Mouse (Mus musculus) spleen, adult 18-20 months (tissue): ENCODE results near the gene Iqca.

Experiments used
- DNase-seq, 2 experiments: peaks; one replicate each; pipeline ENCODE4 v3.0.0; 2022; ENCODE audit warnings: mixed read lengths in 2 of 2

Gene Iqca

GRCm38 (mm10) chr1:90153099-90153744 lies at the start of gene Iqca:
TSS of gene Iqca (minus strand) at chr1:90153401.
- peak; percentile 42 to 57 for DNase-seq

DNA sequence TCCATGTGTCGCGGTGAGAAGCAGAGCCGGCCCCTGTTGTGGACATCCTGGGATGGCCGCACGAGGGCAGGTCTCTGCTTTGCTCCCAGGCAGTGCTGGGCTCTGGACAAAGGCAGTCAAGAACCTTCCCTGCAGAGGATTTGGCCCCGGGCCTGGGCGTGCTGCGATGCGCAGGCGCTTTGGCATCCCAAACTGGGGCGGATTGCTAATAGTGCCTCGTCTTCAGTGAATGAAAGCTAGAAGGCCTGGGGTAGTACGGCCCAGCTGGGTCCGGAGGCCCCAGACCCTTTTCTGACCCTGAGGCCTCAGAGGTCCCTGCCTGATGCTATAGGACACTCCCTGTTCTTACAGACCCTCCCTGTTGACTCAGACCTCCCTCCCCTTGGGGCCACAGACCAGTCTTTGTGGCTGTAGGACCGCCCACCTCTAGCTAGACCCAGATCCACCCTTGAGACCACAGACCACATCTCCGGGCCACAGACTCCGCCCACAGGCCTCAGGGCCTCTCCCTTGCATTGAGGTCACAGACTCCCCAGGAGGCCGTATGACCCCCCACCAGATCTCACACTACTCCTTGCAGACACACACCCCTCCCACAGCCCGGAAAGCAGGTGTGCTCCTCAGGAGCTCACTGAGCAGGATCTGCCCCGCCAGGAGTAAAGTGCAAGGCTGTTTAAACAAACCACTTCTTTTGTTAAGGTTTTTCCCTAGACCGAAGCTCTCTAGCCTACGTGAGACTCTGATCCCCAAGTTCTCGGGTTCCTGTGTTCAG lies 49.2 kb upstream of the Iqca start:
- DNase-seq: peak in 1 of 2 experiments; percentile 18

DNA sequence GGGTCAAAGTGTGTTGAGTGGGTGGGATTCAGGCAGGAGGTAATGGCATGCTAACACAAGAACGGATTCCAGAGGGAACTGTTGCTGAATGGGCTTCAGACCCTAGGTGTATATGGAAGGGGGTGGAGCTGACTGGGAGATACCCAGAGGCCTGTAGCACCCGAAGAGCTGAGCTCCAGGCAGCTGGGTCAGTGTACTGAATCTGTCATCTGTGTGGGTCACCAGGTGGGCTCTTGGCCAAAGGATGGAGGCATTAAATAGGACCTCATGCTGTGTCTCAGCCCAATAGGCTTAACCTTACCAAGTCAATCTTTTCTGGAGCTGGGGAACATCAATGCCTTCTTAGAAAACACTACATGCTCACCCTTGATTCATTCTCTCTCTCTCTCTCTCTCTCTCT lies 48.5 kb upstream of the Iqca start:
- DNase-seq: no peak

- DNase-seq: no peak
Observed at GRCm38 (mm10) chr1:90201246-90201645, 48.0 kb upstream of the Iqca start.

DNA sequence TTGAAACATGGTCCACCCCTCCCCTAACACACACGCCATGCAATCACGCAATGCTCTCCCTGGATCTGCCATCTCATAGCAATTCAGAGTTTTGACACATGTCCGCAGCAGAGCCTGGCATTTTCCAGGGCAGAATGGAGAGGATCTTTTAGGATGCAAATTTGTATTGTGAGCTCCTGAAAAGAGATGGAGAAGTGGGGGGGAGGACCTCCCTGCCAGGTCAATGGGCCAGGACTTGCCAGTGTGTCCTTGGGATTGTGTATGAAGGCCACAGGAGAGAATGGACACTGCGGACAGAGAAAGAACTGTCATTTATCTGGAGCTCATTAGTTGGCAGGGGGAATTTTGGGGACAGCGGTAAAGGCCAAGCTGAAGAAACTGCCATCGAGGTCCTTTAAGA lies 35.8 kb upstream of the Iqca start:
- no peak for DNase-seq

GRCm38 (mm10) chr1:90186874-90187273 lies 33.7 kb upstream of the Iqca start:
- DNase-seq: no peak

DNA sequence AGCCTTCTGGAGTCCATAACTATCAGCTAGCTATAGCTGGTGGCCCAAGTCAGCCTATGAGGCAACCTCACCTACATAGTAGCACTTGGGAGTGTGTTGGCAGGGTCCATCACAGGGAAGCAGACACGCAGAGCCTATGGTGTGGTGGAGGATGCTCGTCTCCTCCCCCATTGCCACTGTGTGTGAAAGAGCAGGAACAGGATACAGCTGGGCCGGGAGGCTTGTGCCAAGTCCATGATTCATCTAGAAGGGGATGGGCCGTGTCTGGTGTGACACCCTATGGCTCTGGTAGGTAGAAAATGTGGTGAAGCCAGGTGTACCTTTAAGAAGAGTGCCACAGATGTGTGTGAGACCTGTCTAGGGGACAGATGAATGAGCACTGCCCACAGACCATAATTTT lies 33.0 kb upstream of the Iqca start:
- no peak for DNase-seq

DNA sequence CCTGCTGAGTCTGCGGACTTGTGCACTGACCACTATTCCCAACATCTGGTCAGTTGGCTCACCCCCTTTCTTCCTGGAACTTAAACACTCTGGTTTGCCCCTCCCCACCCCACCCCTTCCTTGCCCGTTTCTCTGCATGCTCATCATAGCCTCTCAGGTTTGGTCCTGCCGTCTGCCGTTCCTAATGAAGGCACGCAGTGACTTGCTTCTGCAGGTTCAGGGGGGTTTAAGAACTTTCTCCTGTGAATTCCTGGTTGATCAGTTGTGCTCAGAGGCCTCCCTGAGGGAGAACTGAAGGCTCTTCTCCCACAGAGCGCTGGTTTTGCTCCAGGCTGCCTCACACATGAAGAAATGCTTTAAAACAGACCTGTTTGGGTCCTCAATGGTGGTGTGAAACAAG lies 30.4 kb upstream of the Iqca start:
- DNase-seq: no peak

DNA sequence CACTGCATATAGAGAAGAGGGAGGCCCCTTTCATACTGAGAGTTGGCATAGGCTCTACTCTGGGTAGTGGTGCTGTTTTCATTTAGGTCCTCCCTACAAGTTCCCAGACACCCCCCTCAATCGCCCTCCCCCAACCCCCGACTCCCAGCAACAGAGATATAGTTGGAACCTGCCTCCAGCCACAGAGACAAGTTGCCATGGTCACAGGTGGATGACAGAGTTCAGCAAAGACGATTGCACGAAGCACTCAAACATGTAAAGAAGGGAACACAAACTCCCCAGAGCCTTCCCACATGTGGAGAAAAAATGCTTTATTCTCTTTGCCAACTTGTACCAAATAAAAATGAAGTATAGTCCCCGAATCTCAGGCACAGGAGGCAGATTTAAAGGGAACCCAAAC lies 29.3 kb upstream of the Iqca start:
- no peak for DNase-seq

- peak; percentile 13 to 49 for DNase-seq
Observed at GRCm38 (mm10) chr1:90180966-90181699, 27.9 kb upstream of the Iqca start.

DNA sequence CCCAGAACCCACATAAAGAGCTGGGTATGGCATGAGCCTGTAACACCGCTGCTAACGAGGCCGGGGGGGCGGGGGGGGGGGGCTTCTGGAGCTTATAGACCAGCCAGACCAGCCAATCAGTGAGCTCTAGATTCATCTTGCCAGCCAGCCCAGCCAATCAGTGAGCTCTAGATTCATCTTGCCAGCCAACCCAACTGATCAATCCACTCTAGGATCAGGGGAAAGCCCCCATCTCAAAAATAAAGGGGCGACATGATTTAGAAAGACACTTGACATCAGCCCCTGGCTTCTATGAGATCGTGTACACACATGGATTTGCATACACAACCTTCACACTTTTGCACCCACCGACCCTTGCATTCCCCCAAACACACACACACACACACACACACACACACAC lies 27.3 kb upstream of the Iqca start:
- no peak for DNase-seq

DNA sequence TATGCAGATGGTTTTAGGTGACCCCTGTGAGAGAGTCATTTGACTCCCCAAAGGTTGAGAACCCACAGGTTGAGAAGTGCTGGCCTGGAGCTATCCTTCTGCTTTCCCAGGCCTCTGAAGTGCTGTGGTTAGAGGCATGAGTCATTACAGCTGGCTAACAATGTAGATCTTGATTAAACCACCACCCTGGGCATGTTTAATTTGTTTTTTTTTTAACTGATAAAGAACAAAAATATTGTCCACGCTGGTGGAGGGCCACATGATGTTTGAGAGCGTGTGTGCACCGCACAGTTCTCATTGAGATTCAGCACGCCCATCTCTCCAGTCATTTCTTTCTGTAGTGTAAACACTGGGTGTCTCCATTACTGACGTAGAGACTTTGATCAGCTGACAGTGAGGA lies 24.8 kb upstream of the Iqca start:
- DNase-seq: no peak

DNA sequence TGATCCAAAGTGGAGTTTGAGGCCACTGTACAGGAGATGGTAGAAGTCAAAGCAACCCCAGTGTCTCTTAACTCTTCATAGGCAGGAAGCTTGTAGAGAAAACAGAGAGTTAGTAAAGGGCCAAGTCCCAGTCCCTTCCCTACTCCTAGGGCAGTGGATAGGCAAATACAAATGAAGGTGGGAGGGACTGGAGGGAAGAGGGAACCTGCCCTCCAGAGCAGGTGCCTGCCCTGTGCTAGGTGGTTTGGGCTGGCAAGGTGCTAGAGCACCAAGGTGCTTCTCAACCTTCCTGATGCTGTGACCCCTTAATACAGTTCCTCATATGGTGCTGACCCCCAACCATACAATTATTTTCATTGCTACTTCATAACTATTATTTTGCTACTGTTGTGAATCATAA lies 24.4 kb upstream of the Iqca start:
- no peak for DNase-seq

GRCm38 (mm10) chr1:90176223-90176622 lies 23.0 kb upstream of the Iqca start:
- DNase-seq: no peak

DNA sequence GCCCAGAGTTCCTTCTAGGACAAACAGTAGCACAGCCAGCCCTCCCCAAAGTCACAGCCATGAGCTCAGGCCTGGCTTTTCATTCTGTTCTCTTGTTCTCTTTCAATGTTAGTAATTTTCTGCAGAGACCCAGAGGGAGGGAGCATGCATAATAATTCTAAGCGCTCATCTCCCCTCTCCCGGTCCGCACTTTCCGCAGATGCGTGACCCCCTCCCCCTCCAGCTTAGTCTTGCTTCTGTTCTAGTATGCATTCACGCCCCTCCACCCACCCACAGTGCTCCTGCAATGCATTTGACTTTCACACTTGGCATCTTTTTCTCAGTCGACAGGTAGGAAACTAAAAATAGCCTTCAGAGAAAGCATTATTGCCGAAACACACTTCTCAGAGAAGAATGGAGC lies 21.1 kb upstream of the Iqca start:
- DNase-seq: no peak

- DNase-seq: no peak
Observed at GRCm38 (mm10) chr1:90164319-90164718, 11.1 kb upstream of the Iqca start.

DNA sequence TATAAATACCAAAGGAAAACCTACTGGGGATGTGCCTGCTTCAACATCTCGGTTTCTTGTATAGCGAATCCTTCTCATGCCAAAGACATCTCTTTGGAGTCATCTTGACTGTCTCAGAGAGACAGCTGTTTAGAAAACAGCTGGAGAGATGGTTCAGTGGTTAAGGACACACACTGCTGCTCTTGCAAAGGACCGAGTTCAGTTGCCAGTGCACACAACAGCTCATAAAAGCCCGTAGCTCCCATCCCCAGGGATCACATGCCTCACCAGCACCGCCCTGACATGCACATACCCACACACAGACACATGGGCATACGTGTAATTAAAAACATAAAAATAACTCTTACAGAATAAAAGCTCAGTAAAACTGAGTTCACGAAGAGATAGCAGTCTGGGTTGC lies 10.0 kb upstream of the Iqca start:
- no peak for DNase-seq

- no peak for DNase-seq
Observed at GRCm38 (mm10) chr1:90162379-90162857, 9.2 kb upstream of the Iqca start.

- DNase-seq: no peak
Observed at GRCm38 (mm10) chr1:90161623-90162022, 8.4 kb upstream of the Iqca start.

GRCm38 (mm10) chr1:90159927-90160326 lies 6.7 kb upstream of the Iqca start:
- DNase-seq: no peak

- DNase-seq: no peak
Observed at GRCm38 (mm10) chr1:90156589-90156988, 3.4 kb upstream of the Iqca start.

GRCm38 (mm10) chr1:90153787-90154186 lies 586 bp upstream of the Iqca start:
- DNase-seq: no peak

DNA sequence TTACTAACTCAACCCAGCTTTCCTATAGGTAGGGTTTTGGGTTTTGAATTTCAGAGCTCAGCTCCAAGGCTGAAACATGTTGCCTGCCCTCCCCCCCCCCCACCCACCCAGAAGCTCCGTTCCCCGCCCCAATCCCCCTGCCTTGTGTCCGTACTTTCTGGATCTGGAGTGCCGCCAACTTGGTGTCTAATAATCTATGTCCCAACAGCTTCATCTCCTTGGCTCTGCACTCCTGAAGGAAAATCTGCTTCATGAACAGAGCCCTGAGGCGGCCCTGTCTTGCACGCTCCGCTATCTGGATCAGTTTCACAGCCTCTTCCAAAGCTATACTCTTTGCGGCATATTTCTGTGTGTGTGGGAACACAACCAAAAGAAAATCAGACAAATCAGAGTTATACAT lies 13.5 kb downstream of the Iqca start:
- DNase-seq: no peak

GRCm38 (mm10) chr1:90132402-90132801 lies 20.8 kb downstream of the Iqca start:
- no peak for DNase-seq
